Mouse (Mus musculus) lung, embryonic 16.5 days (tissue): ENCODE measurements around the gene D10Jhu81e. TPM values are rescaled to one million over a fixed set of nuclear protein-coding genes. Genes with fewer than 3 reads are reported as not detected.

Source experiments
- ATAC-seq: fragments of 200-750 bp; cut with Nextera tagmentation; 2 replicates; pipeline ENCODE4 v1.8.0; 2017; ENCODE audit warnings: low read depth, mild to moderate bottlenecking, moderate library complexity
- H3K27ac ChIP-seq: fragments of 300-500 bp; sonication (generic); 2 replicates; pipeline ENCODE4 v1.5.1; 2014; ENCODE audit warnings: mild to moderate bottlenecking, control low read depth, low read length
- H3K27me3 ChIP-seq: fragments of 300-500 bp; sonication (generic); 2 replicates; pipeline ENCODE4 v1.6.1; 2014; ENCODE audit warnings: low read depth, low read length, mixed read lengths; ENCODE audit not compliant: control insufficient read depth, insufficient read depth
- H3K36me3 ChIP-seq: fragments of 300-500 bp; sonication (generic); 2 replicates; pipeline ENCODE4 v1.6.1; 2014; ENCODE audit warnings: low read length; ENCODE audit not compliant: control insufficient read depth, insufficient read depth
- H3K4me1 ChIP-seq: fragments of 300-500 bp; sonication (generic); replicated peaks from 2 replicates; pipeline ENCODE4 v1.6.1; 2014; ENCODE audit warnings: low read length, mixed read lengths; ENCODE audit not compliant: control insufficient read depth, insufficient read depth
- H3K4me2 ChIP-seq: fragments of 300-500 bp; sonication (generic); 2 replicates; pipeline ENCODE4 v1.6.1; 2014; ENCODE audit warnings: low read depth, low read length, control low read depth
- H3K4me3 ChIP-seq: fragments of 300-500 bp; sonication (generic); 2 replicates; pipeline ENCODE4 v1.5.1; 2014; ENCODE audit warnings: mild to moderate bottlenecking, low read length, control low read depth
- H3K9ac ChIP-seq: fragments of 300-500 bp; sonication (generic); 2 replicates; pipeline ENCODE4 v1.6.1; 2014; ENCODE audit warnings: low read length, control low read depth
- H3K9me3 ChIP-seq: fragments of 300-500 bp; sonication (generic); 2 replicates; pipeline ENCODE4 v1.6.1; 2016; ENCODE audit warnings: low read length; ENCODE audit not compliant: control insufficient read depth
- WGBS: fragments of 180-500 bp; shearing (Covaris S2); extraction: QIAGEN DNeasy Blood & Tissue Kit; methylation state at CpG from one replicate; pipeline ENCODE4 v1.1.7; 2014; 5-methylcytosine and 5-hydroxymethylcytosine counted together
- polyA plus RNA-seq: library from polyadenylated mRNA; unstranded; fragments of >200 nt; fragmentation: Nextera tagmentation; extraction: Ambion mirVana; gene quantifications from 2 replicates; pipeline ENCODE4 v1.2.1, GENCODE M21; 2015

D10Jhu81e gene
- polyA plus RNA-seq, 1 experiment from 2014 or later, result 35.8 TPM

DNA sequence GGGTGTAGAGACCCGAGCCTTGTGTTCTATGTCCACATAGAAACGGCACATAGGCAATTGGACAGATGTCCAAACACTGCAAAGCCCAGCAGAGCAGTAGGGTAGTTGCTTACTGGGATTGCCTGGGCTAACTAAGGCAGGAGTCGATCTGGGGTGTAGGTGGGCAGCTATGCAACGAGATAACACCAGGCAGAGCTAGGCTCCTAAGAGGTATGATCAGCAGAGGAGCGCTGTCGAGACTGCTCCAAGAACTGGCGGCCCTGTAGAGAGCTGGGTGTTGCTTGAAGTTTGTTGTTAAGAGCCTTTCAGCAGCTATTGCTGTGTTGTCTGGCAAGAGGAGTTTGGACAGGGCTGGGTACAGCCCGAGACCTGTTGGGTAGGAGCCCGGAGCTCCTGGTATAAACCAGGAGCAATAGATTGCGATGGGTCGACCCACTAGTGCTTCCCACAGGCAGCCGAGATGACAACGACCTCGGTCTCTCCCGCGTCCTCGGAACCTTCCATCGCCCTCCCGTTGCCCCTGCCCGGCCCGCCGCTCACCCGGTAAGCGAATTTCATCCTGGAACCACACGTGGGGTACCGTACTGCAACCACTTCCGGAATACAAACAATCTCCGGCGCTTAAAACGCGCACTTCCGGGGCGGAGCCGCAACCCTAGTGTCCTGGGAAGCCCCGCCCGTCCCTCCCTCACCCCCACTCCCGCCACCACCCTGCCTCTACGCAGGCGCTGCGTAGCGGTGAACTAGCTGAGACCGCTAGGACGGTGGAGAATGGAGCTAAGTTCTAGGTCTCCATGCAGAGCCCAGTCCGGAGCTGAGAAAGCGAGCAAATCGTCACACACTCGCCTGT, 15.2 kb upstream of the D10Jhu81e start, which contains the start of gene Pwp2:
Gene Pwp2 (minus strand): TSS at position 619 of the 850 bp plus-strand sequence.
- Histone ChIP-seq H3K36me3 (peaks cover 24% of the 10 kb centered on the region; the same call in 1 of the 2 replicates), H3K27me3 (no peaks in the 10 kb centered on the region), H3K27ac (peak within 1 kb of the TSS; percentile 70), H3K4me3 (peak within 1 kb of the TSS; percentile 64), H3K4me1 (peaks cover 9% of the 10 kb centered on the region), H3K9ac (peak within 1 kb of the TSS; percentile 54), H3K4me2 (peak within 1 kb of the TSS; percentile 65), H3K9me3 (no peaks in the 10 kb centered on the region)
- WGBS, result 1% methylated on average over 47 of the region's 47 CpGs
- ATAC-seq, result peak; percentile 98

DNA sequence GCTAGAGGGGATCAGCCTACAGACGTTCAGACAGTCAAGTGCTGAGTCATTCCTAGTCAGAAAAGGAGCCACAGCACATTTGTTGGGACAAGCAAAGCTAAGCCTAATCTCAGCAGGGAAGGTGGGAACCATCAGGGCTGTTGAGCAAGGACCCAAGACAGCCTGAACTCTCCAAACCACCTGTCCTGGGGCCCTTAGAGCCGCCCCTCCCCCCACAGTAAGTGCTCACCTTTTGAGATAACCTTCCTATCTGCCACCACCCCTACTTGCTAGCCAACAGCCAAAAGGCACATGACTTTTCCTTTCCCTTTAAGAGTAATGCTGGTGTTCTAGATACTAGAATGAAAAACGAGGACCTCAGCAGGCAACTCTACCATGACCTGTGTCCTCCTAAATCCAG, 14.0 kb upstream of the D10Jhu81e start:
- H3K4me3 ChIP-seq, result no peak overlapping the region
- H3K27ac ChIP-seq, result no peak overlapping the region
- peaks cover 28% of the 10 kb centered on the region for H3K36me3 ChIP-seq
- H3K4me1 ChIP-seq, result peaks cover 9% of the 10 kb centered on the region
- H3K9me3 ChIP-seq, result no peaks in the 10 kb centered on the region
- no peak overlapping the region for H3K4me2 ChIP-seq
- 58% methylated on average over 3 of the region's 3 CpGs for WGBS
- no peak overlapping the region for H3K9ac ChIP-seq
- no peak for ATAC-seq
- H3K27me3 ChIP-seq, result no peaks in the 10 kb centered on the region

DNA sequence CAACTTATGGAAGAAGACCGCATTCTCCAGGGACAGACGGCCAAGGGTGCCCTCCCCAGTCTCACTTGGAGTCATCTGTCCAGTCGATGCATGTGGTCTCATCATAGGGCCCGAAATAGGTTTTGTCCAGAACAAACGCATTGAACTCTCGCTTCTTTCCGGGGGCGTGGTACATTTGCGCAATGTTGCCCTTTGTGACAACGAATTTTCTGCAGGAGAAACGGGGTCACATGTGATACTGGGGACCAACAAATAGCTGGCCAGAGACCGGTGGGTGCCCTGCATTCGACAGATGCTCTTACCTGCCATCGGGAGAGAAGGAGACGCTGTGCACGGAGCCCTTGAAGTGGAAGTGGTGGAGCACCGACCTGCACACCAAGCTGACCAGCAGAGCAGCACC, 12.7 kb upstream of the D10Jhu81e start:
- Histone ChIP-seq H3K4me2 (no peak overlapping the region), H3K36me3 (peaks cover 19% of the 10 kb centered on the region), H3K9ac (no peak overlapping the region), H3K4me3 (no peak overlapping the region), H3K4me1 (peaks cover 9% of the 10 kb centered on the region), H3K9me3 (no peaks in the 10 kb centered on the region), H3K27ac (no peak overlapping the region), H3K27me3 (no peaks in the 10 kb centered on the region)
- no peak for ATAC-seq
- 95% methylated on average over 17 of the region's 17 CpGs for WGBS

DNA sequence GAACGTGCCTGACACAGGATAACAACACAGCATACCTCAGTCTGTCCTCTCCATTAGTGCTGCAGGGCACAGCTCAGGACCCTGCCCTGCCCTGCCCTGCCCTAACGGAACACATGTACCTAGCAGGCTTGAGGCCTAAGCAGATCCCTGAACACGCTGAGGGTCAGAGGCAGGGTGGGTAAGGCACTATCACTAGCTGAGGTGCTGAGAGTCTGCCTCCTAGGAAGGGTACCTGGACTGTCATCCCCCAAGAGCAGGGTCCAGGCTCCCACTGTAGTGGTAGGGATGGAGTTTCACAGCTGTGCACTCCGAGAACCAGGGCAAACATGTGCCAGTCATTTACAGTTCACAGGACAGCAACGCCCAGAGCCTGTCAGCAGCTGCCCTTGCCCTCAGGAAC, 4.9 kb upstream of the D10Jhu81e start:
- no peak overlapping the region for H3K4me2 ChIP-seq
- 88% methylated on average over 5 of the region's 5 CpGs for WGBS
- H3K9ac ChIP-seq, result no peak overlapping the region
- peaks cover 5% of the 10 kb centered on the region; the same call in 1 of the 2 replicates for H3K4me1 ChIP-seq
- H3K36me3 ChIP-seq, result peaks cover 31% of the 10 kb centered on the region
- H3K4me3 ChIP-seq, result no peak overlapping the region
- no peak for ATAC-seq
- no peaks in the 10 kb centered on the region for H3K27me3 ChIP-seq
- no peak overlapping the region for H3K27ac ChIP-seq
- H3K9me3 ChIP-seq, result no peaks in the 10 kb centered on the region

DNA sequence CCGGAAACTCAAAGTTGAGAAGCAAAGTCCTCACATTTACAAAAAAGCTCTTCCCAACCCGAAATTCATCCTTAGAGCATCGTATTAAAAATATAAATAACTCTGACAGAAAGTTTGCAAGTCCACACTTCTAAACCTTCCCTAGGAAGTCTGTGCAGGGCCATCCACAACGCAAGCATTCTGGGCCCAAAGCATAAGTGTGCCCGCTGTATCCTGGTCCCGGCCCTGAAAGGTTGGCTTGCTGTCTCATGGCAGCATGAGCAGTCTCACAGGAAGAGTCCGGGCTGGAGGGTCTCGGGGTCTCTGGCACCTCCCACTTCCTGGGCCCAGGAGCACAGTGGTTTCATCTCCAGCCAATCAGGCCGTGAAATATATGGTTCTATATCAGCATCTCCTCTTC, 2.0 kb upstream of the D10Jhu81e start:
- no peak overlapping the region for H3K9ac ChIP-seq
- H3K36me3 ChIP-seq, result peaks cover 31% of the 10 kb centered on the region
- no peak overlapping the region for H3K27ac ChIP-seq
- no peak overlapping the region for H3K4me3 ChIP-seq
- no peak overlapping the region for H3K4me2 ChIP-seq
- 87% methylated on average over 9 of the region's 9 CpGs for WGBS
- no peak for ATAC-seq
- H3K9me3 ChIP-seq, result no peaks in the 10 kb centered on the region
- peaks cover 13% of the 10 kb centered on the region for H3K4me1 ChIP-seq
- no peaks in the 10 kb centered on the region for H3K27me3 ChIP-seq

DNA sequence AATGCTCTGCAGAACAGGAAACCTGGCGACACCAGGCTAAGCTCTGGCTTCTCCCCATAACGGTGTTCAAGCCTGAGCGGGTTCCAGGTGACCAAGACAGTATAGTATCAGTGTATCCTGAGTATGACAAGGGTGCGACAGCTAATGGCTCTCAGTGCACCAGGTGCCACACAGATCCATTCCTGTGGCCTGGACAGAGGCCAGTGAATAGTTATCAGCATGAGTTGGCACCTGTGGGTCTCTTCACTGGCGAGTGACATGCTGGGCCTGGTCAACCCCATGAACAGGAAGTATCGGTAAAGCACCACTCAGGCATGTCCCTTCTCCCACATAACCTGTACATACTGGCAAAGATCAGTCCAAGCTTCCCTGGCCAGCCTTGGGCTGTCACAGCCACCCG, 1.5 kb upstream of the D10Jhu81e start:
- H3K27me3 ChIP-seq, result no peaks in the 10 kb centered on the region
- 90% methylated on average over 7 of the region's 7 CpGs for whole genome bisulfite sequencing
- H3K4me3 ChIP-seq, result no peak overlapping the region
- no peaks in the 10 kb centered on the region for H3K9me3 ChIP-seq
- H3K36me3 ChIP-seq, result peaks cover 27% of the 10 kb centered on the region
- no peak overlapping the region for H3K4me2 ChIP-seq
- ATAC-seq, result no peak
- no peak overlapping the region for H3K9ac ChIP-seq
- H3K4me1 ChIP-seq, result peaks cover 13% of the 10 kb centered on the region
- H3K27ac ChIP-seq, result no peak overlapping the region

DNA sequence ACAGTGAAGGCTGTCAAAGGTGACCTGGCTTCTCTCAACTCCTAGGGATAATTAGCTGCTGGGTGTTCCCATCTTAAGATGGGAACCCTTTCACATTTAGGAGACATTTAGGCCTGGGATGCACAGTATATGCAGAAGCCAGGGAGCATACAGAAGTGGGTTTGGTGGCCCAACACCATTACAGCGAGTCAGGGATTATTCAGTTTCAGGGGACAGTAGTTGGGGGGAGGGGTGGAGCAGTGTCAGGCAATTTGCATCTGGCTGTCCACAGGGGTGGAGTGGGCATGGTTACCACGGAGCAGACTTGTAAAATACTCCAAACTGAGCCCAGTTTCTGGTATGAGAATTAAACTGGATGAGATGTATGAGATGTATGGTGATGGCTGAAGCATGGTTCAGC, 863 bp upstream of the D10Jhu81e start:
- WGBS, result 55% methylated on average over 2 of the region's 2 CpGs
- H3K4me2 ChIP-seq, result peak overlapping the region; percentile 94; the same call in 1 of the 2 replicates
- H3K4me3 ChIP-seq, result peak overlapping the region; percentile 89; the same call in 1 of the 2 replicates
- peaks cover 13% of the 10 kb centered on the region for H3K4me1 ChIP-seq
- H3K36me3 ChIP-seq, result peaks cover 28% of the 10 kb centered on the region
- ATAC-seq, result no peak
- H3K9me3 ChIP-seq, result no peaks in the 10 kb centered on the region
- peak overlapping the region; percentile 60; the same call in 1 of the 2 replicates for H3K9ac ChIP-seq
- H3K27ac ChIP-seq, result peak overlapping the region; percentile 66
- no peaks in the 10 kb centered on the region for H3K27me3 ChIP-seq

DNA sequence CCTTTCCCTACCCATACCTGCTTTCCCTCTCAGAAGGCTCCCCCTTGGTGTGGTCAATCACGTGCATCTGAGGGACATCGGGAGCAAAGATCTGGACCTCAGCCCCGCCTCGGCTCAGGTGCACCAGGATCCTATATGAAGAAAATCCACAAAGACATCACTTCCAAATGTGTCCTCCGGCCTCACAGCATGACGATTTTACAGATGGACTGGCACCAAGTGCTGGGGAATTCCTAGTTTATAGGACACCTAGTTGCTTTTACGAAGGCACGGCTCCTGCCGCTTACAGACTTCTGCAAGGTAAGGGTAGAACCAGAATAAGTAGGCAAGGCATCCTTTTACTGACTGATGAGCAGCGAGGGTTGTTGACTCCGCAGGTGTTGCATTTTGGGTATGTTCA, 790 bp downstream of the D10Jhu81e start:
- Histone ChIP-seq H3K4me3 (peak overlapping the region; percentile 89), H3K9me3 (no peaks in the 10 kb centered on the region), H3K9ac (peak overlapping the region; percentile 95), H3K4me2 (peak overlapping the region; percentile 94), H3K27ac (no peak overlapping the region; the same call in 1 of the 2 replicates), H3K4me1 (peaks cover 13% of the 10 kb centered on the region), H3K36me3 (peaks cover 28% of the 10 kb centered on the region), H3K27me3 (no peaks in the 10 kb centered on the region)
- ATAC-seq, result no peak
- 80% methylated on average over 11 of the region's 11 CpGs for WGBS

DNA sequence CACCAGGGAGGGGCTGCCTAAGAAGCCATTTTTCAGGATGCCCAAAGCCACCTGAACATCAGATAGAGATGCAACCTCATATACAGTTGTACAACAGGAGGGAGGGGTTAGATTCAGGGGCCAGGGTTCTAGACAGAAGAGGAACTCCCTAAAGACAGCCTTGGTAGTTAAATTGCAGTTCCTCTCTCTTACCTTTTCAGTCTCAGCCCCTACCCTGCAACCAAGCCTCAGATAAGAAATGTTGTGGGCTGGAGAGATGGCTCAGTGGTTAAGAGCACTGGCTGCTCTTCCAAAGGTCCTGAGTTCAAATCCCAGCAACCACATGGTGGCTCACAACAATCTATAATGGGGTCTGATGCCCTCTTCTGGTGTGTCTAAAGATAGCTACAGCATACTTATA, 1.8 kb downstream of the D10Jhu81e start:
- H3K4me3 ChIP-seq, result no peak overlapping the region
- no peak overlapping the region for H3K4me2 ChIP-seq
- ATAC-seq, result no peak
- no peaks in the 10 kb centered on the region for H3K27me3 ChIP-seq
- H3K27ac ChIP-seq, result no peak overlapping the region
- no peaks in the 10 kb centered on the region for H3K9me3 ChIP-seq
- H3K4me1 ChIP-seq, result peaks cover 13% of the 10 kb centered on the region
- no peak overlapping the region for H3K9ac ChIP-seq
- H3K36me3 ChIP-seq, result peaks cover 36% of the 10 kb centered on the region
